Mouse (Mus musculus) megakaryocyte, embryonic 14.5 days (primary cell): ENCODE results near the gene Olfr906.

Experiments used
- FLI1 ChIP-seq: IDR thresholded peaks from 2 replicates; pipeline ENCODE4 v1.6.1; 2012; ENCODE audit warnings: low read length, inconsistent platforms, mixed read lengths
- GATA1 ChIP-seq: IDR thresholded peaks from 3 replicates; pipeline ENCODE4 v1.6.1; 2012; ENCODE audit warnings: mixed read lengths, low read length, inconsistent platforms, borderline replicate concordance

DNA sequence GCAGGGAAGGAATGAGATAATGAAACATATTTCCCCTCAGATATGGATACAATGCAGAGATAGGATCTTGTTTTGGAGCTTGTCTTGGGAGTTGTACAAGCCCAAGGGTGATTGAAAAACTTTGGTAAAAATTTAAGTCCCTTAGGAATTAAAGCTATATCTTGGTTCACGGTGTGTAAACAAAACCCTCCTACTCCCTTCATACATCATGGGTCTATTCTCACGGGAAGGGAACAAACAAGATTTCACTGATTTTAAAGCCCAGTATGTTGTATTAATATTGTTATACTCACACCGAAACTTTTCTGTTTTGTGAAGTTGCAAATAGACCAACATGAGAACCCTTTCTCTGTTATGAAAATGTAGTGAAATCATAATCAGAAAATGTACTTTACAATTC, at the start of gene Olfr906:
- TF ChIP-seq GATA1 (no peak), FLI1 (no peak)
